Mouse (Mus musculus): ENCODE measurements at regions not wholly inside any gene's neighbourhood (a gene's known extent, or its start where the extent isn't known, plus 50 kb on each side); places are given as distances from the start of the nearest gene placed in this dataset.

GRCm38 (mm10) chr13:11106426-11106825 lies 745.8 kb upstream of the Chrm3 start:
- 89% methylated on average over 4 of the region's 4 CpGs for WGBS
- H3K27me3 ChIP-seq (replicated peaks; ENCODE audit: low read depth, poor library complexity, severe bottlenecking), result no peaks in the 10 kb centered on the region
- no peak overlapping the region for H3K27ac ChIP-seq (replicated peaks)
- H3K4me3 ChIP-seq, result no peak overlapping the region
- no peaks in the 10 kb centered on the region for H3K36me3 ChIP-seq (replicated peaks)
- DNase-seq (ENCODE audit: low spot score), result no peak
- H3K4me1 ChIP-seq, result no peaks in the 10 kb centered on the region
- no peaks in the 10 kb centered on the region for H3K9me3 ChIP-seq

GRCm38 (mm10) chr13:11105571-11105970 lies 744.9 kb upstream of the Chrm3 start:
- 83% methylated on average over 2 of the region's 2 CpGs for WGBS
- H3K36me3 ChIP-seq (replicated peaks), result no peaks in the 10 kb centered on the region
- no peaks in the 10 kb centered on the region for H3K27me3 ChIP-seq (replicated peaks; ENCODE audit: low read depth, poor library complexity, severe bottlenecking)
- H3K9me3 ChIP-seq, result no peaks in the 10 kb centered on the region
- H3K4me1 ChIP-seq, result no peaks in the 10 kb centered on the region
- no peak overlapping the region for H3K4me3 ChIP-seq
- no peak overlapping the region for H3K27ac ChIP-seq (replicated peaks)
- DNase-seq (ENCODE audit: low spot score), result no peak

DNA sequence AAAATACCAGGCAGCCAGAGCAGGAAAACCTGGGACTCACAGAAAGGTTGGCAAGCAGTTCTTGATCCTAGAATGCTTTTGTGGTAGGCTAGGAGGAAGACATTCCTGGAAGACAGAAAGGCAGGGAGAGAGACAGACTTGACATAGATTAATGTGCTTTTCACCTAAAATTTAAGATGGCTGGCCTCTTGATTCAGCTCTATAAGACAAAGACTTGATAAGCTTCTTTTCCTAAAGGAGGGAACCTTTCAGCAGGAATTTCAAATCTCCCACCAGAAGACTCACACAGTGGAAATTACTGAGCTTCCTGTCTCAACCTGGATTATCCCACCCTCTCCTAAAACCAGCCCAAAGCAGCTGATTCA lies 738.9 kb upstream of the Chrm3 start:
- H3K27ac ChIP-seq (replicated peaks), result peak overlapping the region; percentile 65

GRCm38 (mm10) chr13:11098899-11099585 lies 738.4 kb upstream of the Chrm3 start:
- Histone ChIP-seq H3K9me3 (no peaks in the 10 kb centered on the region), H3K4me1 (peaks cover 17% of the 10 kb centered on the region), H3K27ac (replicated peaks) (peak overlapping the region; percentile 65), H3K27me3 (replicated peaks; ENCODE audit: low read depth, poor library complexity, severe bottlenecking) (no peaks in the 10 kb centered on the region), H3K4me3 (no peak overlapping the region), H3K36me3 (replicated peaks) (no peaks in the 10 kb centered on the region)
- peak; percentile 76 for DNase-seq (ENCODE audit: low spot score)
- WGBS, result 15% methylated on average over 4 of the region's 4 CpGs

More for the DNA sequence above, 738.9 kb upstream of the Chrm3 start:
- Histone ChIP-seq H3K4me1 (peaks cover 17% of the 10 kb centered on the region), H3K4me3 (no peak overlapping the region), H3K27me3 (replicated peaks; ENCODE audit: low read depth, poor library complexity, severe bottlenecking) (no peaks in the 10 kb centered on the region), H3K9me3 (no peaks in the 10 kb centered on the region), H3K36me3 (replicated peaks) (no peaks in the 10 kb centered on the region)
- DNase-seq (ENCODE audit: low spot score), result no peak

DNA sequence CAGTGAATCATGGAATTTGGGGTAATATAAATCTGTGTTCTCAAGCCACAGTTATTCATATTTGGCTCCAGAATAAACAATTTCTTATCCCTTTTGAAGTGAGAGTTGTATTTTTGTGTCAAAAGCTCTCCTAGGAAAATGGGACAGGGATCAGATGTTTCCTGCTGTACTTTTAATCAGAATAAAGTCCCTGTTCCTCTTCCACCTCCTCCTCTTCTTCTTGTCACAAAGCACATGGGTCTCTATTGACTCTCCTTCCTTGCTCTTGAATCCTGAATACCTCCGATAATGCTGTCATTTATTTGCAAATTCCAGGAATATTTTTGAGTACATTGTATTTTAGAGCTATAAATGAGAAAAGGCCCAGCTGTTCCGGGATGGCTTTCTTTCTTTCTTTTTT lies 732.3 kb upstream of the Chrm3 start:
- WGBS, result 78% methylated on average over 2 of the region's 2 CpGs
- no peak overlapping the region for H3K4me3 ChIP-seq
- peaks cover 4% of the 10 kb centered on the region; the same call in 1 of the 2 replicates for H3K9me3 ChIP-seq
- no peaks in the 10 kb centered on the region for H3K36me3 ChIP-seq (replicated peaks)
- DNase-seq (ENCODE audit: low spot score), result no peak
- H3K27me3 ChIP-seq (replicated peaks; ENCODE audit: low read depth, poor library complexity, severe bottlenecking), result no peaks in the 10 kb centered on the region
- H3K4me1 ChIP-seq, result no peaks in the 10 kb centered on the region
- no peak overlapping the region for H3K27ac ChIP-seq (replicated peaks)

Data from embryonic facial prominence, embryonic 10.5 days (tissue).